Mouse (Mus musculus) G1E (cell line): ENCODE results near the gene Gm48551.

Source experiments
- CTCF ChIP-seq: IDR thresholded peaks from 2 replicates; pipeline ENCODE4 v1.5.1; 2012; ENCODE audit warnings: low read depth, low read length, inconsistent platforms, mixed read lengths
- GATA1 ChIP-seq: IDR thresholded peaks from 2 replicates; pipeline ENCODE4 v1.6.1; 2012; ENCODE audit warnings: borderline replicate concordance, low read length, inconsistent platforms, mixed read lengths
- POLR2AphosphoS5 ChIP-seq: IDR thresholded peaks from 2 replicates; pipeline ENCODE4 v1.6.1; 2012; ENCODE audit warnings: low read depth, low read length, inconsistent platforms; ENCODE audit not compliant: insufficient replicate concordance

- TF ChIP-seq GATA1 (no peak), CTCF (no peak), POLR2AphosphoS5 (no peak)
Observed at GRCm38 (mm10) chr10:81399798-81400308, 15.6 kb downstream of the Gm48551 start.
